Mouse (Mus musculus): Measurements from ENCODE around the gene Aff3.

DNA sequence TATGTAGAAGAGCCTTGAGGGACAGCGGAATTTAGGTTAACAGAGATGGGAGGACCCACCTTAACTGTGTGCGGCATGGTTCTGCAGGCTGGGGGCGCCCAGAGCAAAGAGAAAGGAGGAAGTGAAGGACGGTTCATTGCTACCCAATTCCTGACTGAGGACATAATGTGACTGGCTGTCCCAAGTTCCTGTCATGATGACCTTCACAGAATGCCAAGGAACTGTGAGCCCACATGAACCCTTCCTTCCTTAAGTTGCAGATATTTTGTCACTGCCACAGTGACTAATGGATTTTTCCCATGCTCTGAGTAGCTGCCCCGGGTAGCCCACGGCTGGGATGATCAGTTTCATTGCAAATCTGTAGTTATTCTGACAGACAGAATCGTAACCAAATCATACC, 415.2 kb downstream of the Aff3 start:
- TF ChIP-seq CTCF (IDR thresholded peaks at IDR 0.05; ENCODE audit: low read depth) (no peak), EP300 (IDR thresholded peaks at IDR 0.05; ENCODE audit: low read depth) (no peak)
